Comparison of ENCODE assay signal across 13 mouse cellular contexts in the genomic region with DNA sequence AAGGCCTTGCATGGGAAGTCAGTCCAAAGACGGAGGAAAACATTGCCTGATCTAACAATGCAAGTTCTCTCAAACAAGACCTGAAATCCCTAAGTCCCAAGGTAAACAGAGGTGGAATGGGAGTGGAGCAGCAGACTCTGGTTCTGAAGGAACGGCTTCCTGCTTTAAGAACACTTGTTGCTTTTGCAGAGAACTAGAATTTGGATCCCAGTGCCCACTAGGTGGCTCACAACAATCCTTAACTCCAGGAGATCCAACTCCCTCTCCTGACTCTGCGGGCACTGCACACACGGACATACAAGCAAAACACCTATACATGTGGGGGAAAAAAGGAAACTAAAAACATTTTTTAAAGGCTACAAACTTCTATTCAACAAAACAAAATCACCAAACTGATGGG. TPM values are rescaled to one million over a fixed set of nuclear protein-coding genes. Genes with fewer than 3 reads are reported as not detected.
DNase-seq lines count a peak whose midpoint lies in the region; ATAC-seq and TF ChIP-seq lines count a peak whose summit lies in the region.
"Had no signal": no experiment of that assay in that cellular context is flagged by ENCODE, and none has a peak within 500 bp of the region (broad histone marks: within the 10 kb centered on the region; RNA-seq: fewer than 3 reads in every experiment).

No protein-coding gene starts in this region.

- no peak overlapping the region for H3K9ac ChIP-seq in intestine, postnatal 0 days (ENCODE audit: low read depth, low read length)
- H3K9ac ChIP-seq in intestine, embryonic 15.5 days, result no peak overlapping the region
- H3K9ac ChIP-seq: limb, embryonic 13.5 days; neural tube, embryonic 13.5 days had no signal

- no peak overlapping the region for H3K4me2 ChIP-seq in intestine, postnatal 0 days (replicated peaks; ENCODE audit: low read depth)
- no peak overlapping the region for H3K4me2 ChIP-seq in intestine, embryonic 15.5 days (replicated peaks)
- H3K4me2 ChIP-seq: limb, embryonic 13.5 days; neural tube, embryonic 13.5 days had no signal

- H3K27ac ChIP-seq in intestine, postnatal 0 days (ENCODE audit: low read depth, low read length), result no peak overlapping the region
- H3K27ac ChIP-seq in intestine, embryonic 15.5 days, result no peak overlapping the region
- H3K27ac ChIP-seq: limb, embryonic 13.5 days; neural tube, embryonic 13.5 days had no signal

- H3K9me3 ChIP-seq in intestine, postnatal 0 days (ENCODE audit: control insufficient read depth), result no peaks in the 10 kb centered on the region
- no peaks in the 10 kb centered on the region for H3K9me3 ChIP-seq in intestine, embryonic 15.5 days
- H3K9me3 ChIP-seq: limb, embryonic 13.5 days; megakaryocyte, embryonic 14.5 days; neural tube, embryonic 13.5 days had no signal

- H3K27me3 ChIP-seq in intestine, postnatal 0 days (replicated peaks; ENCODE audit: control insufficient read depth, insufficient read depth, low read length), result no peaks in the 10 kb centered on the region
- H3K27me3 ChIP-seq in intestine, embryonic 15.5 days (replicated peaks), result no peaks in the 10 kb centered on the region
- H3K27me3 ChIP-seq: neural tube, embryonic 13.5 days had no signal

- peak; percentile 67 for TF ChIP-seq CTCF in intestine, postnatal 0 days (IDR thresholded peaks at IDR 0.05; ENCODE audit: low read depth)

- H3K4me1 ChIP-seq in intestine, postnatal 0 days (replicated peaks; ENCODE audit: control insufficient read depth, insufficient read depth, low read length), result no peaks in the 10 kb centered on the region; the same call in 1 of the 2 replicates
- no peaks in the 10 kb centered on the region for H3K4me1 ChIP-seq in intestine, embryonic 15.5 days (replicated peaks)

- H3K36me3 ChIP-seq in intestine, postnatal 0 days (ENCODE audit: control insufficient read depth, insufficient read depth), result no peaks in the 10 kb centered on the region
- H3K36me3 ChIP-seq in intestine, embryonic 15.5 days, result no peaks in the 10 kb centered on the region
- H3K36me3 ChIP-seq: limb, embryonic 13.5 days; neural tube, embryonic 13.5 days had no signal

- 26% methylated on average over 4 of the region's 4 CpGs for WGBS in intestine, postnatal 0 days
- 23% methylated on average over 4 of the region's 4 CpGs for WGBS in intestine, embryonic 15.5 days

- no peak overlapping the region for H3K4me3 ChIP-seq in intestine, postnatal 0 days (ENCODE audit: low read depth, low read length)
- H3K4me3 ChIP-seq in intestine, embryonic 15.5 days (replicated peaks), result no peak overlapping the region
- H3K4me3 ChIP-seq: limb, embryonic 13.5 days; megakaryocyte, embryonic 14.5 days; neural tube, embryonic 13.5 days had no signal

- no peak for ATAC-seq in intestine, postnatal 0 days
- no peak for ATAC-seq in intestine, embryonic 15.5 days
- ATAC-seq: intestine, embryonic 16.5 days had no signal

- peak; percentile 10 for DNase-seq in retina, embryonic 14.5 days (ENCODE audit: low spot score)
- no peak for DNase-seq in retina, postnatal 1 day
- peak; percentile 26 for DNase-seq in adipocyte (ENCODE audit: low spot score)
- peak; percentile 40 for DNase-seq in lung, postnatal 36 days
- no peak for DNase-seq in thymus, postnatal 4 days

RNA-seq across cellular contexts. Expression of a gene that starts 16.7 kb away (rescaled TPM):
- not detected in 2 replicates for polyA plus RNA-seq in intestine, postnatal 0 days (2015; fragmentation: Nextera tagmentation; extraction: Ambion mirVana)
- polyA plus RNA-seq in intestine, embryonic 15.5 days (2015; fragmentation: Nextera tagmentation; extraction: Ambion mirVana), result not detected in 2 replicates
- polyA plus RNA-seq: heart, embryonic 16.5 days; intestine, embryonic 16.5 days; limb, embryonic 13.5 days; neural tube, embryonic 13.5 days; small intestine, adult 2 months had no signal

RNA-seq across cellular contexts. Expression of a gene that starts 28.6 kb away (rescaled TPM):
- not detected in 2 replicates for polyA plus RNA-seq in intestine, postnatal 0 days (2015; fragmentation: Nextera tagmentation; extraction: Ambion mirVana)
- not detected in 2 replicates for polyA plus RNA-seq in intestine, embryonic 15.5 days (2015; fragmentation: Nextera tagmentation; extraction: Ambion mirVana)
- polyA plus RNA-seq: heart, embryonic 16.5 days; intestine, embryonic 16.5 days; limb, embryonic 13.5 days; neural tube, embryonic 13.5 days; small intestine, adult 2 months had no signal

RNA-seq across cellular contexts. Expression of a gene that starts 33.0 kb away (rescaled TPM):
- polyA plus RNA-seq in intestine, postnatal 0 days (2015; fragmentation: Nextera tagmentation; extraction: Ambion mirVana), result 1.0 and 1.2 TPM in 2 replicates
- polyA plus RNA-seq in intestine, embryonic 15.5 days (2015; fragmentation: Nextera tagmentation; extraction: Ambion mirVana), result 0.13 and 0.20 TPM in 2 replicates

Comparison
In these comparisons a context has a peak if more than half of its experiments do, and no peak if none do; other contexts are left out.
1. DNase-seq: peak in retina, embryonic 14.5 days (single experiment), adipocyte (single experiment) and lung, postnatal 36 days (single experiment); none in retina, postnatal 1 day (single experiment) and thymus, postnatal 4 days (single experiment).